Mouse (Mus musculus) lung, postnatal 0 days (tissue): ENCODE measurements around the gene Myo16.

Experiments
- CTCF ChIP-seq: IDR thresholded peaks from 2 replicates; pipeline ENCODE4 v1.5.1; 2016; ENCODE audit warnings: antibody characterized with exemption, mild to moderate bottlenecking
- EP300 ChIP-seq: IDR thresholded peaks from 2 replicates; pipeline ENCODE4 v1.6.1; 2016; ENCODE audit warnings: antibody characterized with exemption, mild to moderate bottlenecking, control low read depth

DNA sequence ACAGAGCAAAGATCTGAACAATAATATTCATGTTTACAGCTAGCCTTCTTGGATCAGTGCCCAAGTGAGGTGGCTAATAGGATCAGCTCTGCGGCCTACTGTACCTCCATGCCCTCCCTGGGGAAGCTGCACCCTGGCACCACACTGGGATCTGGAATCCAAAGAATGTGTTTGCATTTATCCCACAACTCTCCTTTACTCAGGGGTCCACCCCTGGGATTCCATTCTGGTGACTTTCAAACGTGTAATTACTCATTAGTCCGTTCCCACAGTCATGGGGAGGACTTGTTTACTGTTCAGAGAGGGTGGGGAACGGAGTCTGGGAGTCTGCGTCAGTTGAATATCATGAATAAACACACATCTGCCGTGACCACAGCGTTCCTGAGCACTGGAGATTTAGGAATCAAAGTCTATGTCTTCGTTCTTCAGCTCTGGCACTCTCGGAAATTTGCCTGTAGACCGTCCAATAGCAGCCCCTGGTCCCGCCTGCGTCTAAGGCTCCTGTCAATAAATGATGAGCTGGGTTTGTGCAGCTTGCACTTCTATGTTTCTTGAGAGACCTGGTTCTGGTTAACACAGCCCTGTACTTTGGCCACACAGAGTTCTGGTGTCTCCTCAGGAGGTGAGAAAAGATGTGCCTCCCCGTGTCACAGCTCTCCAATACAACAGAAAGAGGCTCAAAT is 511.3 kb downstream of the Myo16 start:
- TF ChIP-seq CTCF (no peak), EP300 (peak; percentile 97)
